Mouse (Mus musculus) heart, postnatal 0 days (tissue): ENCODE results near the gene Slc35b2. TPM values are rescaled to one million over a fixed set of nuclear protein-coding genes. Genes with fewer than 3 reads are reported as not detected.

ENCODE experiments used
- ATAC-seq: fragments of 200-750 bp; cut with Nextera tagmentation; 2 replicates; pipeline ENCODE4 v1.8.0; 2017; ENCODE audit warnings: low read depth, moderate number of reproducible peaks, moderate library complexity; ENCODE audit not compliant: insufficient read depth
- DNase-seq: peaks from one replicate; pipeline ENCODE4 v3.0.0-alpha.2; 2016; ENCODE audit warnings: low spot score
- H3K27ac ChIP-seq: fragments of 300-500 bp; sonication (generic); 2 replicates; pipeline ENCODE4 v1.5.1; 2014; ENCODE audit warnings: low read depth, mild to moderate bottlenecking
- H3K27me3 ChIP-seq: fragments of 300-500 bp; sonication (generic); 2 replicates; pipeline ENCODE4 v1.6.1; 2014; ENCODE audit warnings: low read length, mixed read lengths; ENCODE audit not compliant: control insufficient read depth, insufficient read depth
- H3K36me3 ChIP-seq: fragments of 300-500 bp; sonication (generic); replicated peaks from 2 replicates; pipeline ENCODE4 v1.6.1; 2014; ENCODE audit warnings: low read length, mixed read lengths; ENCODE audit not compliant: control insufficient read depth, insufficient read depth
- H3K4me1 ChIP-seq: fragments of 300-500 bp; sonication (generic); 2 replicates; pipeline ENCODE4 v1.6.1; 2014; ENCODE audit warnings: antibody characterized with exemption; ENCODE audit not compliant: control insufficient read depth, insufficient read depth
- H3K4me2 ChIP-seq: fragments of 300-500 bp; sonication (generic); 2 replicates; pipeline ENCODE4 v1.6.1; 2014; ENCODE audit warnings: low read depth, mild to moderate bottlenecking, low read length, moderate library complexity
- H3K4me3 ChIP-seq: fragments of 300-500 bp; sonication (generic); 2 replicates; pipeline ENCODE4 v1.5.1; 2014; ENCODE audit warnings: low read depth, low read length
- H3K9ac ChIP-seq: fragments of 300-500 bp; sonication (generic); replicated peaks from 2 replicates; pipeline ENCODE4 v1.6.1; 2014; ENCODE audit warnings: low read depth, low read length, mixed read lengths
- H3K9me3 ChIP-seq: fragments of 300-500 bp; sonication (generic); replicated peaks from 2 replicates; pipeline ENCODE4 v1.6.1; 2016; ENCODE audit warnings: low read length; ENCODE audit not compliant: control insufficient read depth
- CTCF ChIP-seq: IDR thresholded peaks from 2 replicates; pipeline ENCODE4 v1.5.1; 2016; ENCODE audit warnings: antibody characterized with exemption, control low read depth, low read depth
- EP300 ChIP-seq: IDR thresholded peaks from 2 replicates; pipeline ENCODE4 v1.6.1; 2016; ENCODE audit warnings: antibody characterized with exemption, low read depth
- WGBS: fragments of 180-500 bp; shearing (Covaris S2); extraction: QIAGEN DNeasy Blood & Tissue Kit; methylation state at CpG from one replicate; pipeline ENCODE4 v1.1.7; 2014; 5-methylcytosine and 5-hydroxymethylcytosine counted together
- polyA plus RNA-seq: library from polyadenylated mRNA; unstranded; fragments of >200 nt; fragmentation: Nextera tagmentation; extraction: Ambion mirVana; gene quantifications from 2 replicates; pipeline ENCODE4 v1.2.1, GENCODE M21; 2015
- total RNA-seq: library from RNA; depleted of rRNA; stranded (reverse); fragments of >200 nt; gene quantifications from 2 replicates; pipeline ENCODE4 v1.2.3, GENCODE M21; 2014; ENCODE audit warnings: low replicate concordance

The Slc35b2 gene
- total and polyA plus RNA-seq, 2 experiments from 2014 or later = 64.8 to 137 TPM

DNA sequence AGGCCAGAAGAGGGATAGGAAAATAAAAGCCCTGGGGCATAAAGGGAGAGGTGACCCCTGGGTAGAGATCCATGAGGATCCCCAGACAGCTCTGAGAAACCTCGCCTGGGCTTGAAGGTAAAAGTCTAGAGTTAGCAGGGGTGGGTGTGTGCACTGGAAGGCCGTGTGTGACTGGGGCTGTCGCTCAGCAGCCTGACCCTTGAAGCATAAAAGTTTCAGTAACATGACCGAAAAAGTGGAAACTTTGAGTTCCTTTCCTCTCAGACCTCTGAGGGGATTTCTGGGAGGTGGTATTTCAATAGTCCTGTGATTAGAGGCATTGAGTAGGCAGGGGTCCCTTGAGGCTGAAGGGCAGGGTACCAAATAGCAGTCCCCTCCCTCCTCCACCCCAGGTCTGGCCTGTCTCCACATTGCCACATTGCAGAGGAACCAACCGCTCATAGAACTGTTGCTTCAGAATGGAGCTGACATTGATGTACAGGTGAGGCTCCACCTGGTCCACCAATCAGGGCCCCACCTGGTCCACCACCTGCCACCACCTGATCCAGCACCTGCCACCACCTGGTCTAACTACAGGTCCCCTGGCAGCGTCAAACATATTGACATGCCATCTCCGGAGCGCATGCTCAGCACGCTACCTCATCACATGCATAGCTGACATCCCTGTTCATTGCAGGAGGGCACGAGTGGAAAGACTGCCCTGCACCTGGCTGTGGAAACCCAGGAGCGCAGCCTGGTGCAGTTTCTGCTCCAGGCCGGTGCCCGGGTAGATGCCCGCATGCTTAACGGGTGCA is 3.7 kb upstream of the Slc35b2 start:
- Histone ChIP-seq H3K4me2 (no peak overlapping the region), H3K27ac (no peak overlapping the region), H3K27me3 (peaks cover 11% of the 10 kb centered on the region), H3K9ac (no peak overlapping the region), H3K4me1 (peaks cover 15% of the 10 kb centered on the region), H3K9me3 (no peaks in the 10 kb centered on the region), H3K4me3 (no peak overlapping the region), H3K36me3 (no peaks in the 10 kb centered on the region)
- ATAC-seq = no peak
- WGBS = 84% methylated on average over 15 of the region's 15 CpGs
- TF ChIP-seq CTCF (no peak), EP300 (no peak)
- DNase-seq = no peak

DNA sequence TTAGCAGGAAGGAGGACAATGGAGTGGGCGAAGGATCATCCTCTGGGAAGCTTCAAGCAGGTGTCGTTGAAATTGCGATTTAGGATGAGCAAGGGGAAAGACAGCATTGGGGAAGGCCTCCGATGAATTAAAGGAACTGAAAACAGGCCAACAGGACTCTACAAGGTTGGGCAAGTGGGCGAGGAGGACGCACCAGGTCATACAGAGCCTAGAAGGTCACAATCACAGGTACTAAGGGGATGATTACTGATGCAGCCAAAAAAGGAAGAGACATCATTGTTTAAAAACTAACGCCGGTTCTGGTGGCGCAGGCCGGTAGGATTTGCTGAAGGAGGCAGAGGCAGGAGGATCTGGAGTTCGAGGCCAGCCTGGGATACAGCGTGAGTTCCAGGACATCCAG is 458 bp upstream of the Slc35b2 start:
- Histone ChIP-seq H3K4me2 (no peak overlapping the region), H3K27ac (no peak overlapping the region), H3K4me1 (peaks cover 10% of the 10 kb centered on the region), H3K36me3 (peaks cover 26% of the 10 kb centered on the region), H3K4me3 (no peak overlapping the region), H3K27me3 (no peaks in the 10 kb centered on the region), H3K9me3 (no peaks in the 10 kb centered on the region), H3K9ac (no peak overlapping the region)
- TF ChIP-seq EP300 (no peak), CTCF (no peak)
- 74% methylated on average over 12 of the region's 12 CpGs for WGBS
- DNase-seq (no peak), ATAC-seq (no peak)

DNA sequence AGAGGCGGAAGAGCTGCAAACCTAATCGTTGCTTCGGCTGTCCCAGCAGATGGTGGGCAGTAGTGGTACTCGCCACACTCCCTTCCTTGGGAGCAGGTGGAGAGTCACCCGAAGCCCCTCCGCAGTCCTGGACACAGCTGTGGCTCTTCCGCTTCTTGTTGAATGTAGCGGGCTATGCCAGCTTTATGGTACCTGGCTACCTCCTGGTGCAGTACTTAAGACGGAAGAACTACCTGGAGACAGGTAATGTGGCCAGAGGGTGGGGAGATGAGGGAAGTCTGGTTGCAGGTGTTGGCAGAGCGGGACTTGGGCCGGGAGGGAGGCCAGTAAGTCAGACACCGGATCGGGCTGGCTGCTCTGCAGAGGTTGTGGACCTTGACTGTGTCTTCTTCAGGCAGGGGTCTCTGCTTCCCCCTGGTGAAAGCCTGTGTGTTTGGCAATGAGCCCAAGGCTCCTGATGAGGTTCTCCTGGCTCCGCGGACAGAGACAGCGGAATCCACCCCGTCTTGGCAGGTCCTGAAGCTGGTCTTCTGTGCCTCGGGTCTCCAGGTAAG is 934 bp downstream of the Slc35b2 start:
- H3K27ac ChIP-seq = peak overlapping the region; percentile 73; the same call in 1 of the 2 replicates
- DNase-seq (no peak), ATAC-seq (no peak)
- peak overlapping the region; percentile 98 for H3K4me2 ChIP-seq
- H3K36me3 ChIP-seq = peaks cover 40% of the 10 kb centered on the region
- H3K4me3 ChIP-seq = peak overlapping the region; percentile 94
- no peaks in the 10 kb centered on the region for H3K9me3 ChIP-seq
- H3K9ac ChIP-seq = peak overlapping the region; percentile 89
- H3K4me1 ChIP-seq = peaks cover 10% of the 10 kb centered on the region
- no peaks in the 10 kb centered on the region for H3K27me3 ChIP-seq
- TF ChIP-seq CTCF (no peak), EP300 (no peak)
- 11% methylated on average over 18 of the region's 18 CpGs for WGBS

DNA sequence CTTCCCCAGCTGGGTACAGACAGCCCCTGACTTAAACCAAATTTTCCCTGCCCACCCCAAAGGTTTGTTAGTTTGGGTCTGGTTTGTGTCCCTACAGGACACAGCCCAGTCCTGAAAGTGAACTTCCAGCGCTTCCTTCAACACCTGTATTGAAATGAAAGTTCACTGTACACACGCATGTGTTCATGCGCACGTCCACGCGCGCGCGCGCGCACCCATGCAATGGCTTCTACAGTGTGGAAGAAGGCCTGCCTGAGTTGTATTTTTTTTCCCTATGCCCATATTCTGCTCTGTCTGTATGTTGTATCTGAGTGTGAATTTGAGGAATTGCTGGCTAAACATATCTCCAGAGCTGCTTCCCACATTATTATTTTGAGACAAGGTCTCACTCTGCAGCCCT is 1.4 kb downstream of the Slc35b2 start:
- Histone ChIP-seq H3K9ac (no peak overlapping the region), H3K27ac (no peak overlapping the region), H3K4me2 (peak overlapping the region; percentile 98), H3K4me1 (peaks cover 10% of the 10 kb centered on the region), H3K9me3 (no peaks in the 10 kb centered on the region), H3K36me3 (peaks cover 45% of the 10 kb centered on the region), H3K27me3 (no peaks in the 10 kb centered on the region), H3K4me3 (peak overlapping the region; percentile 94)
- TF ChIP-seq EP300 (no peak), CTCF (no peak)
- DNase-seq = no peak
- ATAC-seq = no peak
- 90% methylated on average over 11 of the region's 11 CpGs for WGBS

GRCm38 (mm10) chr17:45566031-45566359 is 2.3 kb downstream of the Slc35b2 start:
- Histone ChIP-seq H3K4me2 (no peak overlapping the region), H3K9me3 (no peaks in the 10 kb centered on the region), H3K4me3 (no peak overlapping the region), H3K27ac (no peak overlapping the region), H3K4me1 (peaks cover 10% of the 10 kb centered on the region), H3K9ac (no peak overlapping the region), H3K36me3 (peaks cover 54% of the 10 kb centered on the region), H3K27me3 (no peaks in the 10 kb centered on the region)
- TF ChIP-seq EP300 (no peak), CTCF (no peak)
- DNase-seq = no peak
- ATAC-seq = no peak
- 58% methylated on average over 1 of the region's 1 CpGs for whole genome bisulfite sequencing
